Mouse (Mus musculus) lung, postnatal 25 days (tissue): ENCODE data around the gene Tfap2a.
A peak's percentile ranks its signal among the peaks of the same experiment; 100 is the strongest.

ENCODE experiments used
- DNase-seq: peaks from one replicate; pipeline ENCODE4 v3.0.0; 2022; ENCODE audit warnings: low spot score

Gene Tfap2a

GRCm38 (mm10) chr13:40738196-40738880 is at the start of gene Tfap2a:
Tfap2a (minus strand) TSS chr13:40738376.
- no peak for DNase-seq

- DNase-seq: peak; percentile 16
Observed at GRCm38 (mm10) chr13:40784202-40784771, 46.1 kb upstream of the Tfap2a start.

DNA sequence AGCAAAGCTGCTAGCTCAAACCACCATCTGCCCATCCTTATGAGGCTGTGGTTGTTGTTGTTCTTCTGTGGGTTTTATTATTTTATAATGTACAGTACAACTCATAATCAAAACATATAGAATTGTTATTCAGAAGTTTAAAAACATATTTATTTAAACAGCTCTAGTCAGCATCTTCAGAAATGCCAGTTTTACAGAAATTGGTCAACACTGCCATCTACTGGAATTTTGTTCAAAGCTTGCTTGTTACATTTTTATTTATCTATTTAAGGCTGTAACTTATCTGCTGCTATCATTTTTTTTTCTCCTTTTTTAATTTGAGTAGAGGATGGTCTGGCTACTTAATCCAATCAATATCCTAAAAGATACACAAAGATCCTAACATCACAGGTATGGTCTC is 19.8 kb upstream of the Tfap2a start:
- DNase-seq: no peak

DNA sequence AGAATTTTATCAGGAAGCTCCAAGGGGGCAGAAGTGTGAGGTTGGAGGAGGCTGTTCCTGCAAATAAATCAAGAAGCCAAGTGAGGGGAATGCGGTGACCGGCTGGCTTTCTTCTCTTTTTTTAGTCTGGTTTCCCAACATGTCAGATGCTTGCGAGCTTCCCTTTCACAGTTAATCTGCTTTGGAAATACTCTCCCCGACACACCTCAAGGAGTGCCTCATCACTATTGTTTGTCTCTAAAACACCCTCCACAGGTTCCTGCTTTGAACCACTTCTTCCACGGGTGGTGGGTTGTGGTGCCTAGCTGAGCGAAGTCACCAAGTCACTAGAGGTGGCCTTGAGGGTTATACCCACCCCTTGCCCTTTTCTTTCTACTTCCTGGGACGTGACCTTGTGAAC is 18.2 kb upstream of the Tfap2a start:
- DNase-seq: no peak

GRCm38 (mm10) chr13:40754091-40754490 is 15.9 kb upstream of the Tfap2a start:
- no peak for DNase-seq

GRCm38 (mm10) chr13:40751889-40752288 is 13.7 kb upstream of the Tfap2a start:
- no peak for DNase-seq

DNA sequence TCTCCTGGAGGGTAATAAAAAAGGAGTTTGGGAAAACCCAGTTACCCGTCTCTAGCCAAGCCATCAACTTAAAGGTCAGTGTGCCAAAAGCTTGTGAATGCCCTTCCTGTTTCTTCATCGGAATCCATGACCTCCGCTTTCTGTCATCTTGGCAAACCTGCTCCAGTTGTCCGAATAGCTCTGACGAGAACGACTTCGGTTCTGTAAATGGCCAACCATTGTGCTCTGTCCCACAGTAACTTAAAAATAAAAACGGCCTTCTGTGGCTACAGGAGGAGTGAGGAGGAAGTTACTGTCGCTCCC is 11.4 kb upstream of the Tfap2a start:
- DNase-seq: no peak

GRCm38 (mm10) chr13:40748785-40749602 is 10.8 kb upstream of the Tfap2a start:
- DNase-seq: peak; percentile 24

GRCm38 (mm10) chr13:40744111-40744805 is 6.1 kb upstream of the Tfap2a start:
- no peak for DNase-seq

GRCm38 (mm10) chr13:40743221-40743620 is 5.0 kb upstream of the Tfap2a start:
- DNase-seq: no peak

DNA sequence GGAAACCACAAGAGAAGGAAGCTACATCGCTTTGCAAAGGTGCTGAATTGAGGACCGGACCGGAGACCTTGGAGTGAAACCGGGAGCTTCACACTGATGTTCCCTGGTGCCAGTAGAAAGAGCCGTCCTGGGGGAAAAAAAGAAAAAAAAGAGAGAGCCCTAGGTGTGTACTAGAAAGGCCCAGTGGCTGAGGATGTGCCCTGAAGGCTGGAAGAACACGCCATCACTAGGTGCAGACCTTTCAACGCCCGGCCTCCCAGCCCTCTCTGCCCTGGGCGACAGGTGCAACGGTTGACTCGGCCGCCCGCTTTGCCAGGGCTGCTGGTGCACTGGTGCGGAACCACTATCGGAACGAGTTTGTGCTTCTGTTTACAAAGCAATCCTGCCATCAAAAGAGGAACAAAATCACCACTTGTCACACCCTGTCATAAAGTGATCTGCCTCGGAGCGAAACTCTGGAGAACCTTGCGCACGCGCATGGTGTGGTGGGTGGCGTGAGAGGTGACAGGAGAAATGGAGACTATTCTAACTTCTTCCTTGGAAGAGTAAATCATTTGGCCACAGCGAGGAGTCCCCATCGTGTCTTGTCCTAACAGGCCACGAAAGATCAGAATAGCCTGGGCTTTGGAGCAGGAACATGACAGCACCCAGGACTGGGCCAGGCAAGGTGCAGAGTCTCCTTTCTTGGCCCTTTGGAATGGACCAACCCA is 3.8 kb upstream of the Tfap2a start:
- no peak for DNase-seq

GRCm38 (mm10) chr13:40741436-40741835 is 3.3 kb upstream of the Tfap2a start:
- no peak for DNase-seq

- DNase-seq: no peak
Observed at GRCm38 (mm10) chr13:40740727-40741360, 2.7 kb upstream of the Tfap2a start.

- DNase-seq: no peak
Observed at GRCm38 (mm10) chr13:40739901-40740300, 1.7 kb upstream of the Tfap2a start.

GRCm38 (mm10) chr13:40739121-40739650 is 1.0 kb upstream of the Tfap2a start:
- no peak for DNase-seq

DNA sequence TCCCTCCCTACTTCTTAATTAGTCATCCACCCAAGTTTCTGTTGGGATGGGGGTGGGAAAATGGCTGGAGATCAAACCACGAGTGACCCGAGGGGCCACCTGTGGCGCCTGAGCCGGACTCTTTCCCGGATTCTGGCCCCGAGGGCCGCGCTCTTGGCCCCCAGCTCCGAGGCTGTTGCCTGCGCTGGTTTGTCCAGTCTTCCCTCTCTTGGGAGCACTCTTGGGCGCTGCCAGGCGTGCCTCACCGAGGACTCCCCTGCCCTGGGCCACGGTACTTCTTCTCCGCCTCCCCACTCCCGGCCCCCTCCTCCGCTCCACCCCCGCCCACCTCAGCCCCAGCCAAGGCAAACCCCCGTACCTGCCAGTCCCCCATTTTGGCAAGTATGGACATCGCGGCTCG is 415 bp downstream of the Tfap2a start:
- no peak for DNase-seq

GRCm38 (mm10) chr13:40737099-40737498 is 1.1 kb downstream of the Tfap2a start:
- DNase-seq: no peak

DNA sequence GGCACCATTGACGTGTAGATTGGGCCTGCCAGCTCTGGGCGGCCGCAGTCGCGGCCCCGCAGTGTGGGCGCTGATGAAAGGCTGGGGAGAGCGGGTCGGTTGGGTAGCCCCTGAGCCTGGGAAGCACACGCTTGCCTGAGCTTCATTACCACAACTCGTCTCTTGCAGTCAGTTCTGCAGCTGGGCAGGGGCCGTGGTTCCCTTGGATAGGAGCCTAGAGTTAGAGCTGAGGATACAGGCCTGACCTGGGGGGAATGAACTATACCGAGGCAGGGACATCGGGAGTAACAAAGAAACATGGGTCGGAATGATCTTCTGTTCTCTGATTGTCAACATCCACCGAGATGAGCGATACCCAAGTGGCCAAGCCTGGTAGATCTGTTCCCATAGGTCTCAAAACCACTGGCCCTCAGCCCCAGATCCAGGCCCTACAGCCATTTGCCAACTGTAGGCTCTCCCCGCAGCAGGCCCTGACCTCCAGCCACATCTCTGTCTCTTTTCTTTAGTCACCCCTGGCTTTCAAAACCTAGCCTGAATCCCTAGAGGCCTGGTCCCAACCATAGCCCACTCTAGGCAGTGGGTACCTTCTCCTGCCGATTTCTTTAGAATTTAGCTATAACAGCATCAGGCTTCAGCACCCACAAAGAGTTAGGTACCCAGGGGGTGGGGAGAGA is 1.9 kb downstream of the Tfap2a start:
- DNase-seq: no peak

GRCm38 (mm10) chr13:40735416-40736106 is 2.6 kb downstream of the Tfap2a start:
- DNase-seq: no peak

DNA sequence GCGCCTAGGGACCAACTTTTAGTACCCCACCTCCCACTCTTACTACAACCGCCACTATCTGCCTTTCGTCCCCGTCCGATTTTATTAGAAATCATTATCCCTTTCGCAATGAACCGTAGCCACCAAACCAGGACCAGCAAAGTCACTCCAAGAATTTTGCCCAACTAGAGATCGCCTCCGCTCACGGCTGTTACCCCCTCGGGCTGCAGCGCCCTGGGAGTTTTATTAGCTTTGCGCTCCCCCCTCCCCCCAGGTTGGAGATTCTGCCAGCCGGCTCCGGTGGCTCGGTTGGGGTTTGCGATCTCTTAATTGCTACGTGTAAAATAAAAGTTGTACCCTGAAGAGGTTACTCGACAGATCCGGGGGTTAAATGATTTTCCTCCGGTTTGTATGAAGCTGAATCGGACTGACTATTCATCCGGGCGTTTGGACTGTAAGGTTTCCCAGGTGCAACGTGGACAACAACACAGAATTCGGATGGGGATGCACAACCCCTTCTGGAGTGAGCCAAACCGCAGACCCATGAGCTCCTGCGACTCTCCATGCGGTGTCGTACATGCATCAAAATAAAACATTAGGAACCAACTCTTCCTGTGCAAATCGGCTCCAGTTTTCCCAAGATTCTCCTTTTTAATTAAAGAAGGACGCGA is 3.7 kb downstream of the Tfap2a start:
- DNase-seq: no peak
